Mouse (Mus musculus): ENCODE results near the gene Rad9a.

GRCm38 (mm10) chr19:4193129-4193528 is 8.3 kb downstream of the Rad9a start:
- TF ChIP-seq CTCF (IDR thresholded peaks at IDR 0.05; ENCODE audit: low read depth) (no peak), EP300 (IDR thresholded peaks at IDR 0.05; ENCODE audit: low read depth) (no peak)
